Mouse (Mus musculus): ENCODE results near the gene Hmgb4.

Gene Hmgb4

DNA sequence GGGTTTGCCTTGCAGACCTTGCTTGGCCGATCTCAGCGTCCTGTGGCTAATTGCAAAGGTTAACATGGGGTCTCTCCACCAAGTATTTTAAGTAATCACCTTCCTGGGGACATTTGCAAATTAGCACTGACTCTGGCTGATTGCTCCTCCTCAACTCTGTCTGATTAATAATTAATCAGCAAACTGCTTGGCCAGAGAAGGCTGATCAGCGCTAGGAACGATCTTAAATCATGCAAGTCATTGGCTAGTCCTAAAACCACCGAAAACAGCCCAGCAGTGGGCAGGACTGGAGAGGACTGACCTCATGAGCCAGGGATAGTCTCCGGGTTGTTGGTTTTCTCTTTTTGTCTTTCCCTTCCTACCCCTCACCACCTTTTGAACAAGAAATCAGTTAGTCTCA lies 36.3 kb downstream of the Hmgb4 start:
- in situ Hi-C loops (cut with MboI, MseI) = no loop called here

- in situ Hi-C loops (cut with MboI, MseI) = no loop called here
These were observed 42.7 kb downstream of the Hmgb4 start for GRCm38 (mm10) chr4:128217991-128218595.
